Mouse (Mus musculus) spleen, postnatal 10 days (tissue): ENCODE data around the gene Gm27027.

ENCODE experiments used
- DNase-seq, 2 experiments: peaks; one replicate each; pipeline ENCODE4 v3.0.0; 2021 to 2022; ENCODE audit warnings: low spot score in 2 of 2

Gm27027 gene

DNA sequence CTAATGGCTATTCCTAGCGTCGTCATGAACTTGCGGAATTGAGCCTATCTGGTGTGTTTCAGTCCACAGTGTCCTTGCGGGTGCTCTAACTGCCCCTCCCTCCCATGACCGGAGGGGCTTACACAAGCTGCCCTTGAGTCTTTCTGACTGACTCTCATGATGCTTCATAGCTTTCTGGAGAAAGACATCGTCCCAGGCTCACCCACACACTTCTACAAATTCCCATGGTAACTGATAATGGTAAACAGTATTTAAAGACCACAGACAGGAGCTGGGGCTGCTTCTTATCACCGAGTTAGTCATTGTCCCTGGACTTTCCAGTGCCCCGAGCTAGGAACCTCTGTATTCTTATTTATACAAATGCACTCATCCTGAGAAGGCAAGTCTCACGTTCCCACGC lies 67.3 kb downstream of the Gm27027 start:
- DNase-seq, result no peak

DNA sequence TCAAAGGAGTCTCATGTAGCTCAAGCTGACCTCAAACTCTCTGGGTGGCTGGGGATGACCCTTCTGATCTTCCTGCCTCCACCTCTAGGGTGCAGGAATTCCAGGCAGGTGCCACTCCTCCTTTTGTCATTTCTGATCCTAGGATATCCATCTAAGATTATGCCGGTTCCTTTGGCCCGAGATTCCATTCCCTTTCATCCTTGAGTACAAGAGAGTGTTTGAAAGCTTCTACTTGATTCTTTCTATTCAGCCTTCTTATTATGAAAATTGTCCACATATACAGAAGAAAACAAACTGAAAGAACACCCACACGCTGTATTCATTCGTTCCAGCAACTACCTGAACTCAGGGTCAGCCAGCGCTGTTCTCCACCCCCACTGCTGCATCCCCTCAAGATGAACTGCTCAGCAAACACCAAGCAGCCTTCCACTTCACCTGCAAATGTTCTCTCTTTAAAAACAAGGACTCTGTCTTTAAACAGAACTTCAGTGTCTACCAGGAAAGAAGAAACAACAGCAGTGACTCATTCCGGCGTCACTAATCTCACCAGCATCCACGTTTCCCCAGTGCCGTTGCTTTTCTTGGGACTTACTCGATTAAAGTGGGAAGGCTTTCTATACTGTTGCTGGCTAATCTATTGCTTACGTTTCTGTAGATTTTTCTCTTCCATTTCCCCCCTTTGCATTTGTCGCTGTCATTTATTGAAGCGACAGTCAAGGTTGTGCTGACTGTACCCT lies 68.3 kb downstream of the Gm27027 start:
- no peak for DNase-seq

DNA sequence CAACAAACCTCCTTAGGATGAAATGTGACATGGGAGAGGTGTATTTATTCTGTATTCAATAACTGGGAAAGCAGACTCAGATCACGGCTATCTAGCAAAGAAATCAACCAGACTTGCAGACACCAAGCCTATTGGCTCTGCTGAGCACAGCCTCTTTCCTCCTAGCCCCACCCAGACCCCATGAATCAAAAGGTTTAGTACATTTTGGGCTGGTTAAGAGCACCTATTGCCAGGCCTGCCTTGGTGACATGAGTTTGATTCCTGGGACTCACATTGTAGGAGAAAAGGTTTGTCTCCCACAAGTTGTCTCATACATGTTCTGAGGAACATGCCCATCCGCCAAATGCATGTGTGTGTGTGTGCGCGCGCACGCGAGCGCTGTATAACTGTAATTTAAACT lies 70.0 kb downstream of the Gm27027 start:
- no peak for DNase-seq

DNA sequence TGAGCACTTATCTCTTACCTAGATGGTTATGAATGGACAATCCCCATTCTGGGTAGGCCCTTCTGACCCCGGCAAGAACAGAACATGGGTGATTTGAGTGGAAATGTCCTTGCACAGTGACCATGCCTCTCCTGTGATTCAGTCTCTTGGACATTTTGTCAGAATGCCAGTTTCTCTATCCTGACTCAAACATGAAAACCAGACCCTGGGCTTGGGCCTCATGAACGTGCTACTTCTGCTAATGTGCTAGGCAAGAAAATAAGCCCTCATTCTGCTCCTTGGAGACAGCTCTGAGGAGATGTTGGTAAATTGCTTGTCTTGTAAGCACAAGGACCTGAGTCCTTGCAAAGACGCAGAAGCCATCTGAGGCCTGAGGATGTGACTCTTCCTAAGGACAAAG lies 77.1 kb downstream of the Gm27027 start:
- no peak for DNase-seq

DNA sequence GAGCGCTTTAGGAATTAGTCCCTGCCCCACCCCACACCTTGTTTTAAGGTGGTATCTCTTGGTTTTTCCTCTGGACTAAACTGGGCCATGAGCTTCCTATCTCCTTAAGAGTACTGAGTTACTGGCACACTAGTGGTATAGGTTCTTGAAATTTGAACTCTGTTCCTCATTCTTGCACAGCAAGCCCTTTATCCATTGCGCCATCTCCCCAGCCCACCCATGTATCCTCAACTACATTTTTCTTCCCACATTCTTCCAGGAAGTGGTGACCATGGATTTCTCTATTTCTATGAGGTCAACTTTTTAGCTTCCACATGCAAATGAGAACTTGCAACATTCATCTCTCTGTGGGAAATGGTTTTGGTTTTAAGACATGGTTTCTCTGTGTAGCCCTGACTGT lies 82.6 kb downstream of the Gm27027 start:
- DNase-seq, result no peak

DNA sequence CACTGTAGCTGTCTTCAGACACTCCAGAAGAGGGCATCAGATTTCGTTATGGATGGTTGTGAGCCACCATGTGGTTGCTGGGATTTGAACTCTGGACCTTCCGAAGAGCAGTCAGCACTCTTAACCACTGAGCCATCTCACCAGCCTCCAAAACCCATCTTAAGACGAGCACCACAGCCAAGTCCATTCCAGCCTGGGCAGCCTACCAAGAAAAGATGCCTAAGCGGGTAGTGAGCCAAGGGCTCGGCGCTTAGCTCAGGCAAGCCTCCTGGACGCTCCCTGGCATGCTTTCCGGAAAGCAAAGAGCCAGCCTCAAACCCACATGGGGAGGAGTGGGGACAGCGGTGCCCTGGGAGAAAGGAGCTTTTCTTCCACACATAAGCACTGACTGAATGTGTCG lies 84.2 kb downstream of the Gm27027 start:
- no peak for DNase-seq

DNA sequence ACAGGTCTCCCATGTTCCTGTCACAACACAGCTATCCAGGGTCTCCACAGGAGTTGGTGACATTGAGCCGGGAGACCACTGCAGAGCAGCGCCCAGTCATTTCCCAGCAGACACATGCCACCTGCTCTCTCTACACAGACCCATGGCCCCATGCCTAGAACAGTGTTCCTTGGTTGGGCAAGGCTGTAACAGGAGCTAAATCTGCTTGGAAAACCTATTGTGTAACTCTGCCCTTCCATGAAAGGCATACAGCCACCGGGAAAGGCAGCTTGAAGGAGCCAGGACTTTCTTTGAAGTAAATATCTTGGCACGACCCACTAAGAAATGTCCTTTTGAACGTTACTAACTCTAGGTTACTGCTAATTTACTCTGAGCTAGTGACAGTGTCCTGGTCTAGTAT lies 86.4 kb downstream of the Gm27027 start:
- DNase-seq, result no peak

GRCm38 (mm10) chr2:93907519-93908294 lies 88.4 kb downstream of the Gm27027 start:
- DNase-seq, result no peak
